Mouse (Mus musculus): ENCODE measurements around the gene Pla2g7.

- TF ChIP-seq POLR2A (IDR thresholded peaks at IDR 0.05; ENCODE audit: low read depth, low read length) (no peak), CTCF (IDR thresholded peaks at IDR 0.05; ENCODE audit: borderline replicate concordance, insufficient read depth, low read length) (no peak)
Observed at GRCm38 (mm10) chr17:43531192-43531591, 36.7 kb upstream of the Pla2g7 start.

Data from embryonic fibroblast, embryonic 13.5 days (primary cell).